Mouse (Mus musculus): ENCODE data around the gene Fhad1. TPM values are rescaled to one million over a fixed set of nuclear protein-coding genes. Genes with fewer than 3 reads are reported as not detected.
"Not testable (repeated sequence)": the region's sequence is repeated elsewhere in the genome, so short reads cannot be mapped to it uniquely, and the experiment has no call there.

The Fhad1 gene
- polyA plus RNA-seq, 1 experiment, result 0.28 TPM

GRCm38 (mm10) chr4:142008206-142008605 is 6.7 kb downstream of the Fhad1 start:
- WGBS, result 68% methylated on average over 11 of the region's 11 CpGs
- Histone ChIP-seq H3K27ac (ENCODE audit: insufficient read depth, low read depth, low read length) (no peak overlapping the region), H3K36me3 (ENCODE audit: control insufficient read depth, insufficient read depth, low read length) (no peaks in the 10 kb centered on the region), H3K27me3 (replicated peaks; ENCODE audit: control insufficient read depth, insufficient read depth, low read length) (no peaks in the 10 kb centered on the region), H3K4me3 (ENCODE audit: insufficient read depth, low read depth, low read length) (no peak overlapping the region), H3K4me1 (ENCODE audit: control insufficient read depth, insufficient read depth, low read length) (no peaks in the 10 kb centered on the region; the same call in 1 of the 2 replicates)
- DNase-seq, result no peak
- TF ChIP-seq CTCF (conservative IDR thresholded peaks at IDR 0.05; ENCODE audit: insufficient read depth, insufficient read length, low read depth, low read length), result no peak
- no peak for TF ChIP-seq POLR2A (IDR thresholded peaks at IDR 0.05; ENCODE audit: low read depth, low read length)

- TF ChIP-seq CTCF (conservative IDR thresholded peaks at IDR 0.05; ENCODE audit: insufficient read depth, insufficient read length, low read depth, low read length), result no peak
- TF ChIP-seq POLR2A (IDR thresholded peaks at IDR 0.05; ENCODE audit: low read depth, low read length), result no peak
- DNase-seq, result peak; percentile 58
- 25% methylated on average over 9 of the region's 9 CpGs for WGBS
- H3K27ac ChIP-seq (ENCODE audit: insufficient read depth, low read depth, low read length), result no peak overlapping the region
- H3K36me3 ChIP-seq (ENCODE audit: control insufficient read depth, insufficient read depth, low read length), result no peaks in the 10 kb centered on the region
- no peak overlapping the region for H3K4me3 ChIP-seq (ENCODE audit: insufficient read depth, low read depth, low read length)
- H3K27me3 ChIP-seq (replicated peaks; ENCODE audit: control insufficient read depth, insufficient read depth, low read length), result no peaks in the 10 kb centered on the region
- H3K4me1 ChIP-seq (ENCODE audit: control insufficient read depth, insufficient read depth, low read length), result peaks cover 9% of the 10 kb centered on the region; the same call in 1 of the 2 replicates
Measured at GRCm38 (mm10) chr4:142000581-142000980, 14.3 kb downstream of the Fhad1 start.

GRCm38 (mm10) chr4:141999494-142000074 is 15.3 kb downstream of the Fhad1 start:
- Histone ChIP-seq H3K27ac (ENCODE audit: insufficient read depth, low read depth, low read length) (peak overlapping the region; percentile 96), H3K4me3 (ENCODE audit: insufficient read depth, low read depth, low read length) (no peak overlapping the region), H3K36me3 (ENCODE audit: control insufficient read depth, insufficient read depth, low read length) (no peaks in the 10 kb centered on the region), H3K27me3 (replicated peaks; ENCODE audit: control insufficient read depth, insufficient read depth, low read length) (no peaks in the 10 kb centered on the region), H3K4me1 (ENCODE audit: control insufficient read depth, insufficient read depth, low read length) (peaks cover 9% of the 10 kb centered on the region; the same call in 1 of the 2 replicates)
- peak; percentile 88 for DNase-seq
- TF ChIP-seq CTCF (conservative IDR thresholded peaks at IDR 0.05; ENCODE audit: insufficient read depth, insufficient read length, low read depth, low read length) (no peak), POLR2A (IDR thresholded peaks at IDR 0.05; ENCODE audit: low read depth, low read length) (no peak)
- WGBS, result 26% methylated on average over 7 of the region's 7 CpGs

- Histone ChIP-seq H3K27me3 (replicated peaks; ENCODE audit: control insufficient read depth, insufficient read depth, low read length) (no peaks in the 10 kb centered on the region), H3K4me3 (ENCODE audit: insufficient read depth, low read depth, low read length) (peak overlapping the region; percentile 29), H3K4me1 (ENCODE audit: control insufficient read depth, insufficient read depth, low read length) (peaks cover 14% of the 10 kb centered on the region; the same call in 1 of the 2 replicates), H3K36me3 (ENCODE audit: control insufficient read depth, insufficient read depth, low read length) (no peaks in the 10 kb centered on the region), H3K27ac (ENCODE audit: insufficient read depth, low read depth, low read length) (peak overlapping the region; percentile 75; the same call in 1 of the 2 replicates)
- no peak for TF ChIP-seq POLR2A (IDR thresholded peaks at IDR 0.05; ENCODE audit: low read depth, low read length)
- TF ChIP-seq CTCF (conservative IDR thresholded peaks at IDR 0.05; ENCODE audit: insufficient read depth, insufficient read length, low read depth, low read length), result no peak
- peak; percentile 33 for DNase-seq
- WGBS, result 20% methylated on average over 11 of the region's 11 CpGs
Measured at GRCm38 (mm10) chr4:141998282-141998821, 16.5 kb downstream of the Fhad1 start.

GRCm38 (mm10) chr4:141996880-141997279 is 18.0 kb downstream of the Fhad1 start:
- Histone ChIP-seq H3K4me3 (ENCODE audit: insufficient read depth, low read depth, low read length) (no peak overlapping the region), H3K36me3 (ENCODE audit: control insufficient read depth, insufficient read depth, low read length) (no peaks in the 10 kb centered on the region), H3K27me3 (replicated peaks; ENCODE audit: control insufficient read depth, insufficient read depth, low read length) (no peaks in the 10 kb centered on the region), H3K27ac (ENCODE audit: insufficient read depth, low read depth, low read length) (no peak overlapping the region), H3K4me1 (ENCODE audit: control insufficient read depth, insufficient read depth, low read length) (peaks cover 14% of the 10 kb centered on the region; the same call in 1 of the 2 replicates)
- WGBS, result 62% methylated on average over 3 of the region's 3 CpGs
- TF ChIP-seq CTCF (conservative IDR thresholded peaks at IDR 0.05; ENCODE audit: insufficient read depth, insufficient read length, low read depth, low read length) (no peak), POLR2A (IDR thresholded peaks at IDR 0.05; ENCODE audit: low read depth, low read length) (no peak)
- no peak for DNase-seq

- H3K27ac ChIP-seq (ENCODE audit: insufficient read depth, low read depth, low read length), result no peak overlapping the region
- no peak overlapping the region for H3K4me3 ChIP-seq (ENCODE audit: insufficient read depth, low read depth, low read length)
- no peaks in the 10 kb centered on the region for H3K36me3 ChIP-seq (ENCODE audit: control insufficient read depth, insufficient read depth, low read length)
- DNase-seq, result no peak
- 76% methylated on average over 7 of the region's 7 CpGs for WGBS
- no peaks in the 10 kb centered on the region for H3K27me3 ChIP-seq (replicated peaks; ENCODE audit: control insufficient read depth, insufficient read depth, low read length)
- peaks cover 14% of the 10 kb centered on the region; the same call in 1 of the 2 replicates for H3K4me1 ChIP-seq (ENCODE audit: control insufficient read depth, insufficient read depth, low read length)
- TF ChIP-seq CTCF (conservative IDR thresholded peaks at IDR 0.05; ENCODE audit: insufficient read depth, insufficient read length, low read depth, low read length), result no peak
- no peak for TF ChIP-seq POLR2A (IDR thresholded peaks at IDR 0.05; ENCODE audit: low read depth, low read length)
Measured at GRCm38 (mm10) chr4:141996086-141996485, 18.8 kb downstream of the Fhad1 start.

- not testable (repeated sequence) for H3K36me3 ChIP-seq (ENCODE audit: control insufficient read depth, insufficient read depth, low read length); H3K4me1 ChIP-seq (ENCODE audit: control insufficient read depth, insufficient read depth, low read length); H3K27ac ChIP-seq (ENCODE audit: insufficient read depth, low read depth, low read length); H3K4me3 ChIP-seq (ENCODE audit: insufficient read depth, low read depth, low read length); H3K27me3 ChIP-seq (replicated peaks; ENCODE audit: control insufficient read depth, insufficient read depth, low read length); DNase-seq
- WGBS, result 51% methylated on average over 2 of the region's 2 CpGs
Measured at GRCm38 (mm10) chr4:141994062-141994471, 20.8 kb downstream of the Fhad1 start.

Measured in kidney, adult 2 months (tissue).